Mouse (Mus musculus) limb, embryonic 11.5 days (tissue): ENCODE results near the gene Apba1. TPM values are rescaled to one million over a fixed set of nuclear protein-coding genes. Genes with fewer than 3 reads are reported as not detected.

Experiments used
- ATAC-seq: fragments of 200-750 bp; cut with Nextera tagmentation; 2 replicates; pipeline ENCODE4 v1.8.0; 2017; ENCODE audit warnings: low read depth; ENCODE audit not compliant: insufficient number of reproducible peaks, low FRiP score, low TSS enrichment
- DNase-seq: peaks from one replicate; pipeline ENCODE4 v3.0.0-alpha.2; 2015; ENCODE audit warnings: low spot score
- H3K27ac ChIP-seq: fragments of 300-500 bp; sonication (generic); replicated peaks from 2 replicates; pipeline ENCODE4 v1.5.1; 2014; ENCODE audit warnings: low read depth, mild to moderate bottlenecking, low read length
- H3K27me3 ChIP-seq: fragments of 300-500 bp; sonication (generic); 2 replicates; pipeline ENCODE4 v1.6.1; 2014; ENCODE audit warnings: mild to moderate bottlenecking, low read length, mixed read lengths; ENCODE audit not compliant: control insufficient read depth, insufficient read depth
- H3K36me3 ChIP-seq: fragments of 300-500 bp; sonication (generic); 2 replicates; pipeline ENCODE4 v1.6.1; 2014; ENCODE audit warnings: mild to moderate bottlenecking, low read length, moderate library complexity, mixed read lengths; ENCODE audit not compliant: control insufficient read depth, insufficient read depth
- H3K4me1 ChIP-seq: fragments of 300-500 bp; sonication (generic); 2 replicates; pipeline ENCODE4 v1.6.1; 2014; ENCODE audit warnings: low read length, mixed read lengths; ENCODE audit not compliant: control insufficient read depth, insufficient read depth
- H3K4me2 ChIP-seq: fragments of 300-500 bp; sonication (generic); 2 replicates; pipeline ENCODE4 v1.6.1; 2014; ENCODE audit warnings: low read depth, mild to moderate bottlenecking, moderate library complexity; ENCODE audit not compliant: severe bottlenecking
- H3K4me3 ChIP-seq: fragments of 300-500 bp; sonication (generic); 2 replicates; pipeline ENCODE4 v1.5.1; 2014; ENCODE audit warnings: low read depth, low read length
- H3K9ac ChIP-seq: fragments of 300-500 bp; sonication (generic); 2 replicates; pipeline ENCODE4 v1.6.1; 2014; ENCODE audit warnings: mild to moderate bottlenecking, low read length
- H3K9me3 ChIP-seq: fragments of 300-500 bp; sonication (generic); 2 replicates; pipeline ENCODE4 v1.6.1; 2016; ENCODE audit warnings: low read length; ENCODE audit not compliant: control insufficient read depth
- WGBS: fragments of 180-500 bp; shearing (Covaris S2); extraction: QIAGEN DNeasy Blood & Tissue Kit; methylation state at CpG from one replicate; pipeline ENCODE4 v1.1.7; 2014; 5-methylcytosine and 5-hydroxymethylcytosine counted together
- polyA plus RNA-seq: library from polyadenylated mRNA; unstranded; fragments of >200 nt; fragmentation: Nextera tagmentation; extraction: Ambion mirVana; gene quantifications from 2 replicates; pipeline ENCODE4 v1.2.1, GENCODE M21; 2014

Apba1 gene
- 0.13 and 0.23 TPM in 2 replicates for polyA plus RNA-seq

DNA sequence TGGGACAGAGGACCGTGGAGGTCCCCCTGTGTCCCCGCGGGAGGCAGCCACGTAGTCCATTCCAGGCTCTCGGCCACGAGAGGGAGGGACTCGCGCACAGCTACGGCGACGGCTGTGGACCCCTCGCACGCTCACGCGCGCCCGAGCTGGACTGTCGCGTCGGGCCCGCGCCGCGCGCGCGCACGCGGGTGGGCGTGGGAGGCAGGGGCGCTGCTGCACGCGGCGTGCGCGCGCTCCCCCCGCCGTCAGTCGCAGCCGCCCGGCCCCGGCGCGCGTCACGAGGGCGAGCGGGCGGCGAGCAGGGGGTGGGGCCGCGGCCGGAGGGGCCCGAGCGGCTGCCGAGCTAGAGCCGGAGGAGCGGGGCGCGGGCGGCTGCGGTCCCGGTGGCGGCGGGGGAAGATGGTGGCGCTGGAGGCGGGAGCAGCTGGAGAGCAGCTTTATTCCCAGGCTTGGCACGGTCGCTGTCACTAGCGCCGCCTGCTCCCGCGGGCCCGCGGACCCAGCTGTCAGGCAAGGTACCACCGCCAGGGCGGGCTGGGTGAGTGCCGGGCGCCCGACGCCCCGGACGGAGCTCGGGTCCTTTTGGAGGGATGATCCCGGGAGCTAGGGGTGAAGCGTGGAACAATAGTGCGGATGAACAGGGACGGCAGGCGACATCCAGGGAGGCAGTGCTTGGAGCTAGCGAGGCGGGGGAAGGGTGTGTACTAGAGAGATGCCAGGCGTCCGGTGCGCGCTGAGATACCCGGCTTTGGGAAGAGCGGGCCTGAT is at the start of gene Apba1:
Apba1 (plus strand) TSS at position 334 of the 768 bp plus-strand sequence.
- Histone ChIP-seq H3K4me2 (peak within 1 kb of the TSS; percentile 85), H3K27me3 (peaks cover 15% of the 10 kb centered on the region), H3K36me3 (no peaks in the 10 kb centered on the region), H3K27ac (no peak within 1 kb of the TSS), H3K9me3 (no peaks in the 10 kb centered on the region), H3K4me3 (peak within 1 kb of the TSS; percentile 66), H3K4me1 (no peaks in the 10 kb centered on the region), H3K9ac (peak within 1 kb of the TSS; percentile 74)
- DNase-seq (peak; percentile 74), ATAC-seq (peak; percentile 81)
- under 1% methylated on average over 61 of the region's 98 CpGs for WGBS

DNA sequence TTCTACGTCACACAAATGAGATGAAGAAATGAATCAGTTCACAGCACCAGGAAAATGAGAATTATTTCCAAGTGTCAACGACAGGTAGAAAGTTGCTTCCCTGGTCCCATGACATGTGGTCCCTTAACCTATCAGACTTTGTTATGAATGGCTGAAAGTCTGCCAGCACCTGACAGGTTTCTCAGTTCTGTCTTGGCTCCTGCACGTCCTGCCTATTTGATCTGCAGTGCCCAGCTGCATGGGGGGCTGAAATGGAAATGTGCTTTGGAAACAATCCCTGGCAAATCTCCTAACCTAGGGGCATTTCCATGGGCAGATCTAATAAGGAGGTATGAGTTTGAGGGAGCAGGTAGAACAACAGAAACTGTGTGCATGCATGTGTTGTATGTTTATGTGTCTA is 12.2 kb upstream of the Apba1 start:
- Histone ChIP-seq H3K4me3 (no peak overlapping the region), H3K4me2 (no peak overlapping the region), H3K9me3 (no peaks in the 10 kb centered on the region), H3K9ac (no peak overlapping the region), H3K36me3 (no peaks in the 10 kb centered on the region), H3K27me3 (no peaks in the 10 kb centered on the region), H3K27ac (no peak overlapping the region), H3K4me1 (no peaks in the 10 kb centered on the region)
- ATAC-seq, result no peak
- DNase-seq, result no peak
- 77% methylated on average over 3 of the region's 3 CpGs for WGBS

DNA sequence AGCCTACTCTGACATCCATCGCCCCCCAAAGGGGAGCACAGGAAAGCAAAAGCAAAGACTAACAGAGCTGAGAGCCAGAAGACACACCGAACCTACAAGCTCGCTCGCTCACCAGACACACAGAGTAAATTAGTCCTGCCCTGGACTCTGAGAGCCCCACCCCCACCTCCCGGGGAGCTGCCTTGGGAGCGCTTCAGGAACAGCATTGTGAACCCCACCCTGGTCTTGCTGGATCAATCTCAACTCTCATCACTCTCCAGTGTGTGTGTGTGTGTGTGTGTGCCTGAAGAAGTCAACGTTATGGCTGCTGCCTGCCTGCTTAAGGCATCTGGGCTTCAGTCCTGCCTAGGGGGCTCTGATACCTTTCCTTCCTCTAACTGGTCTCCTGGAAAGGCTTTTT is 1.7 kb upstream of the Apba1 start:
- H3K9ac ChIP-seq, result no peak overlapping the region
- no peak for DNase-seq

DNA sequence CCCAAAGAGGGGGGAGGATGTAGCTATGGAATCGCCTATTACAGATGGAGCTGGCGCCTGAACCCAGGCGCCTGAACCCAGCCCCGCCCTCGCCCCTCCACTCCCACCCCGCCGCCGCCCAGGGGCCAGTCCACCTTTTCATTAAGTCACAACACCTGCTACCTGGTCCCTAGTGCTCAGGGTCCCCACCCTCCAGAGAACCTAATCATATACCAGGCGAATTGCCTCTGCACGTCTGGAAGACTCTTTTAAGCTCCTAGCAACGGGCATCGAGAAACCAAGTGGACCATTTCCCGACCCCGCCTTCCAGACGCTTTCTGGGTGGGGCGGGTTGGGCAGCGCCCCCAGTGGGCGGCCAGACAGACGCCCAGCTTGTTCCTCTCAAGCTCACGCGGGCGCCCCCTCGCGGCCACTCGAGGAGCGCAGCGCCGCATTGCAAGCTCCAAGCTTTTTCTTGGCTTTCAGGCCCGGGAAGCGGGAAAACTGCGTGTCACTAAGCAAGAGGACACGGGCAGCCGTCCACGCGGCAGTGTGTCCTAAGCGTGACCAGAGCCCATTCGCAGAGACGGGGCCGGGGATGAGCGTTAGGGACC is 630 bp upstream of the Apba1 start:
- H3K27me3 ChIP-seq, result peaks cover 15% of the 10 kb centered on the region
- H3K9me3 ChIP-seq, result no peaks in the 10 kb centered on the region
- DNase-seq (peak; percentile 98), ATAC-seq (peak; percentile 74; the same call in 1 of the 2 replicates)
- no peaks in the 10 kb centered on the region for H3K4me1 ChIP-seq
- peak overlapping the region; percentile 66 for H3K4me3 ChIP-seq
- peak overlapping the region; percentile 74 for H3K9ac ChIP-seq
- H3K4me2 ChIP-seq, result peak overlapping the region; percentile 85
- no peaks in the 10 kb centered on the region for H3K36me3 ChIP-seq
- WGBS, result under 1% methylated on average over 40 of the region's 40 CpGs
- H3K27ac ChIP-seq, result no peak overlapping the region

More for the DNA sequence above, 1.7 kb upstream of the Apba1 start:
- peaks cover 15% of the 10 kb centered on the region for H3K27me3 ChIP-seq
- no peaks in the 10 kb centered on the region for H3K9me3 ChIP-seq
- H3K4me1 ChIP-seq, result no peaks in the 10 kb centered on the region
- no peak overlapping the region for H3K27ac ChIP-seq
- no peak for ATAC-seq
- 15% methylated on average over 7 of the region's 7 CpGs for WGBS
- no peaks in the 10 kb centered on the region for H3K36me3 ChIP-seq
- H3K4me3 ChIP-seq, result no peak overlapping the region
- no peak overlapping the region for H3K4me2 ChIP-seq

DNA sequence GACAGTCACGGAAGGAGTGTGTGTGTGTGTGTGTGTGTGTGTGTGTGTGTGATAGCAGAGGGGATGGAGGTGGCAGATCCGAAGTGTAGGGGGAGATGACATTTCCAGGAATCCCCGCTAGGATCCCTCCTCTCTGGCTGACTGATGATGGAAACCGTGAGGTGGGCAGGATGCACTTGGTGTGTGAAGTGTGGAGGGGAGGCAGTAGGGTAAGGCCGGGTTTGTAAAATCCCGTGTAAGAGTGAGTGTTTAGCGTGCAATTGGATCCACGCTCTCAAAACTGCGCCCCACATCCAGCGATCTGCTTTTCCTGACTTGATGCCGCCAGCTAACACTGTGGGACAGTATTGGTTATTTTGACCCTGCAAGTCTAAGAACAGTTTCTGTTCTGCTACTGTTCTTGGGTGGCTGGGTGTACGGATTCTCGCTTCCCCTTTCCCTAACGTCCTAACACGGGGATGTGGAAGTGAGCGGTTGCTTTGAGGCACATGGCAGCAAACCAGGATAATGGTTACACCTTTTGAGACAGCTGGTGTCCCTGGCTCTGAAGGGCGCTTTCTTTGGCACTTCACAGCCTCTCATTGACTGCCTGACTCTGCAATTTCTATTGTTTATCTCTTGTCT is 747 bp downstream of the Apba1 start:
- Histone ChIP-seq H3K27ac (no peak overlapping the region), H3K4me3 (peak overlapping the region; percentile 66), H3K36me3 (no peaks in the 10 kb centered on the region), H3K4me2 (peak overlapping the region; percentile 85), H3K9ac (no peak overlapping the region; the same call in 1 of the 2 replicates), H3K27me3 (peaks cover 15% of the 10 kb centered on the region), H3K9me3 (no peaks in the 10 kb centered on the region), H3K4me1 (no peaks in the 10 kb centered on the region)
- WGBS, result 2% methylated on average over 17 of the region's 17 CpGs
- DNase-seq, result peak; percentile 35
- ATAC-seq, result peak; percentile 19; the same call in 1 of the 2 replicates

DNA sequence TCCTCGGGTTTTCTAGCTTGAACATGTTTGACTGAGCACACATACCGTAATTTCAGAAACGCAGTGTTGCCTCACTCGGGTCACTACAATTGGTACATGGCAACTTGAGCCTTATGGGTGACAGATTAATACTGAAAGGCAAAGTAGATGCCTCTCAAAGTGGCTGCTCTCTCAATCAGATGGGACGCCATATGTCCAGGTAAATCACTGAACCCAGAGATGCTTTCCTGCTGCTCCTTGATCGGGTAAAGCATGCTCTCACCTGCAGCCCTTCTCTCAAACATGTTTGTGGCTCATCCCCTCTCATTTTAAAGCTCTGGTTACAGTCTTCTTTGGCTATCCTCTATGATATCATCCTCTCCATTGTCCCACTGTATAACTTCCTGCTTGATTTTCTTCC is 4.7 kb downstream of the Apba1 start:
- Histone ChIP-seq H3K4me2 (no peak overlapping the region), H3K4me3 (no peak overlapping the region), H3K27me3 (peaks cover 15% of the 10 kb centered on the region), H3K9ac (no peak overlapping the region), H3K27ac (no peak overlapping the region), H3K4me1 (no peaks in the 10 kb centered on the region), H3K36me3 (no peaks in the 10 kb centered on the region), H3K9me3 (no peaks in the 10 kb centered on the region)
- WGBS, result 84% methylated on average over 6 of the region's 6 CpGs
- no peak for ATAC-seq
- no peak for DNase-seq

DNA sequence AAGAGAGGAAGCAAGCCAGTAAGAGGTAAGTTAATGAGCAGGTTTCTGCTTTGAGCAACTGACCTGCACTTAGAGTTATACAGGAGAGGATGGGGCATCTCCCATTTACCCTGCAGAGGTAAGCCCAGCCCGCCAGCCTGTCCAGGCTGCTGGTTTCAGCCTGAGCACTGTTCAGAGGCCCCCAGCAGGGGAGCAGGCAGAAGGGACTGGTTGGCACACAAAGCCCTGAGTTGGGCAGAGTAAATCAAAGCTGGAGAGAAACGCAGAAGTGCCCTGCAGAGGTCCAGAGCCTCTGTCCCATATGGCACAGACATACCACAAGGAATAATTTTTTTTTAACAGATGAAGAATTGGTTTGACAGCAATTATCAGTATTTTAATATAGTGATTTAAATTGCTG is 5.4 kb downstream of the Apba1 start:
- WGBS, result 66% methylated on average over 2 of the region's 2 CpGs
- Histone ChIP-seq H3K4me3 (no peak overlapping the region), H3K4me2 (no peak overlapping the region), H3K36me3 (no peaks in the 10 kb centered on the region), H3K9ac (no peak overlapping the region), H3K9me3 (no peaks in the 10 kb centered on the region), H3K27me3 (peaks cover 15% of the 10 kb centered on the region), H3K4me1 (no peaks in the 10 kb centered on the region), H3K27ac (no peak overlapping the region)
- ATAC-seq, result no peak
- no peak for DNase-seq

DNA sequence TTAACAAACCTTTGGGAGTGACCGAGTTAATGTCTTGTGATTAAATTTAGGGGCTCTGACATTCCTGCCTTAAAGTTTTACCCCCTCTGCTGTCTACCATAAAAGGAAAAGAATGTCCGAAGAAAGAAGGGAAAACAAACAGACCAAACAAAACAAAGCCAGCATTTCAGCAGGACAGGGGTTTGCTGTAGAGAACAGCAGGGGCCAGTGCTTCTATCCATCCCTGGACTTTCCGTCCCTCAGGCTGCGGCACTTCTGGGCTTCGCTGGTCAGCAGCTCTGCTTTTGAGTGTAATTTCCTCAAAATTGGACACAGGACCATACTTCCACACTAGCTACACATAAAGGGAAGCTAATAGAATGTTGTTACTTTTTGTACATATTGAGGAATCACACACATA is 10.2 kb downstream of the Apba1 start:
- no peak overlapping the region for H3K4me3 ChIP-seq
- no peak for ATAC-seq
- H3K4me1 ChIP-seq, result no peaks in the 10 kb centered on the region
- H3K4me2 ChIP-seq, result no peak overlapping the region
- WGBS, result 85% methylated on average over 5 of the region's 5 CpGs
- DNase-seq, result no peak
- no peaks in the 10 kb centered on the region for H3K36me3 ChIP-seq
- no peak overlapping the region for H3K9ac ChIP-seq
- no peak overlapping the region for H3K27ac ChIP-seq
- H3K9me3 ChIP-seq, result no peaks in the 10 kb centered on the region
- H3K27me3 ChIP-seq, result no peaks in the 10 kb centered on the region
